Mouse (Mus musculus): ENCODE data around the gene Pip5k1b.

The Pip5k1b gene

GRCm38 (mm10) chr19:24307271-24308221, 248.1 kb downstream of the Pip5k1b start:
- no peak for DNase-seq (ENCODE audit: low spot score)

- no peak for DNase-seq (ENCODE audit: low spot score)
Observed at GRCm38 (mm10) chr19:24306351-24306750, 249.3 kb downstream of the Pip5k1b start.

DNA sequence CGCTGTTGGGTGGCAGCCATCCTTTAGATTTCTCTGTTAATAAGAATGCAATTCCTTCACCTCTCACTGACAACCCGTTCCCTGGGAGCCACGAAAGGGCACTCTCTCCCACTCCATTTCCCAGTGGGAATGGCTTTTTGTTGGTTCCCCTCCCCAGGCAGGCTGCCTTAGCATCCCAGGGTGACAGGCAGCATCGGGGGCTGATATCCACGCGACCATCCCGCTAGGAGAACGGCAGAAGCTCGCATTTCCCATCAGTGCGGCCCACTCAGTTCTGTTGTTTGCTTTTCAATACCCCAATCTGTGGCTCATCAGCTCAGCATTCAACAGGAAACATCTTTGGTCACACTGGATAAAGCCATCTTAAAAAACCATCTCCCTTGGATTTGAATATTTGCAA, 253.5 kb downstream of the Pip5k1b start:
- DNase-seq (ENCODE audit: low spot score), result no peak

GRCm38 (mm10) chr19:24301768-24302148, 253.9 kb downstream of the Pip5k1b start:
- DNase-seq (ENCODE audit: low spot score), result no peak

GRCm38 (mm10) chr19:24300994-24301767, 254.5 kb downstream of the Pip5k1b start:
- peak; percentile 37 for DNase-seq (ENCODE audit: low spot score)

DNA sequence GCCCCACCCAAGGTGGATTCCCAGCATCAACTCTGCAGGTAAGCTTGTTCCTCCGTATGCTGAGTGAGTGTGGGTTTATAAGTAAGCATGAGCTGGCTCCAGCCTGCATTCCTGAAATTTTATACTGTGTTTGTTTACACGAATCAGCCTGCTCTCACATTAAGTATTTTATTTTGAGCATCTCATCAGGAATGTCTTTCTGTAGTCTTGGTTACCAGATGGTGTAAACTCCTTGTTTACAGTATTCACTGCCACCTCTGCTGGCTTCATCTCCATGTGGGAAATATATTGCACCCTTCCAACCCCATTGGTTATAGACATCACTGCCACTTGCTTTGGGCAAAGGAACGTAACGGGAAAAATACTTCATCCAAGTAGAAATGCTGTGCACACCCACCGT, 262.1 kb downstream of the Pip5k1b start:
- no peak for DNase-seq (ENCODE audit: low spot score)

GRCm38 (mm10) chr19:24284187-24284586, 271.5 kb downstream of the Pip5k1b start:
- no peak for DNase-seq (ENCODE audit: low spot score)

- no peak for DNase-seq (ENCODE audit: low spot score)
Observed at GRCm38 (mm10) chr19:24281288-24281980, 274.2 kb downstream of the Pip5k1b start.

- no peak for DNase-seq (ENCODE audit: low spot score)
Observed at GRCm38 (mm10) chr19:24280601-24281228, 275.0 kb downstream of the Pip5k1b start, which contains the start of gene Fxn. Fxn (minus strand) TSS chr19:24280605.

DNA sequence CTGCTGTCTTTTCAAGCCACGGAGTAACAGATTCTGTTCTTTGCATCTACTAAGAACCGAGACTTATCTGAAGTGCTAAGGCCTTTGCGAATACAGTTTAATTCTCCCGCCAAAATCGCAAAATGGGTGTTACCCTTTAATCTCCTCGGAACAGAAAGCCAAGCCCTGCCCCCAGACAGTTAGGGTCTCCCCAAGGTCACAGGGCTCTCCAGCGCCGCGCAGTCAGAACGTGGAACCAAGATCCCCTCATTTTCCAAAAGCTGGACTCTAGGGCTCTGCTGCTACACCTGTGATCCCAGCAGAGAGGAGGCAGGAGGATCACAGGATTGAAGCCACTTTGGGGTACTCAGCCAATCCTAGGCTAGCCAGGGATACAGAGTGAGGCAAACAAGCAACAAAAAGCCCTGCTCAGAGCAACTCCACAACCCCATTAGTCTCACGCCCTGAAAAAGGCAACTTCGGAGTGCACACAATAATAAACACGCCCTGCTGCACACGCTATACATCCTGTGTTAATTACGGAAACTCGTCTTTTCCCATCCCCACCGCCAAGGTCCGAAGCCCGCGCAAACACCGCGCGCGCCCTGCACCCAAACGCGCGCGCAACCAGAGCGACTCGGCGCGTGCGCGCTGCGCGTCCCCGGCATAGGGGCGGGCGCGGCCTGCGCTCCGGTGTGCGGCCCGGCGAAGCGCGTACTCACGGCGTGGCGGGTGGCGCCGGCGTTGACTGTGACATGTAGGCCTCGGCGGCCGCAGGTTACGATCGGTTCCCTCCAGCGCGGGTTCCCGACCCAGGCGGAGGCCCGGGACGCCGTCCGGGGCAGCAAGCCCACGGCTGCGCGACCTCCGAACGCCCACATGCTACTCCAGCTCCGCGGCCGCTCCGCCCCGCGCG, 275.7 kb downstream of the Pip5k1b start:
- peak; percentile 66 for DNase-seq (ENCODE audit: low spot score)

DNA sequence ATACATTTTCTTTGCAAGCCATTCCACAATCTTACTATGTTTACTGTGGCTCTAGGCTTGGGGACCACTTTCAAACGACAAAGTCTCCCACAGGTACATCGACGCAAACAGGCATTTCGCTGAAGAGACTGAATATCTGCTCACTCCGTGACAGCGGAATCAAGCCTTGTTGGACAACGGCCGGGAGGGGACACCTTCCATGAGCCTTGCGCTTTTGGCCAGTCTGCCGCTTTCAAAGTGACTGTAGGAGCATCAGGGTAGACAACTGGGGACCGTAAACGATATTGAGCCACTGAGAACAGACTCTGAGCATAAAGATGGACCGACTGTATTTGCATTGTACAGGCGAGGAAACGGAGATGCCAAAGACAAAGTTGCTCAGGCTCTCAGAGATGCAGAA, 276.8 kb downstream of the Pip5k1b start:
- no peak for DNase-seq (ENCODE audit: low spot score)

GRCm38 (mm10) chr19:24274281-24274680, 281.4 kb downstream of the Pip5k1b start:
- DNase-seq (ENCODE audit: low spot score), result no peak

GRCm38 (mm10) chr19:24271746-24272426, 283.8 kb downstream of the Pip5k1b start:
- peak; percentile 48 for DNase-seq (ENCODE audit: low spot score)

DNA sequence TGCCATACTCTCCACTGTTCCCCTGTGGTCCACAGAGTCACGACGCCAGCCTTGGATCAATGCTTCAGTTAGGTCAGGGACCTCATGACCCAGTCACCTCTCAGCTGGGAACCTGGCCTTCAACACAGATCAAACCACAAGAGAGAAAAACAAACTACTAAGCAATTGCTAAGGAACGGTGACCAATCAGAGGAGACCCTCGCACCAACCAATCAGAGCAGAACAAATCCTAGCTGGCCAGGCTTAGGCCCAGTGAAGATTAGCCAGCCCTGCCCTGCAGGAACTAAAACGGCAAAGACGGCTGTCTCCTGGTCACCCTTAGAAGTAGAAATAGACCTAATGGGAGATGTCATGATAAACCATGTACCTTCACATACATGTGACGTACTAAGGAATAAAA, 284.3 kb downstream of the Pip5k1b start:
- no peak for DNase-seq (ENCODE audit: low spot score)

GRCm38 (mm10) chr19:24268531-24268930, 287.1 kb downstream of the Pip5k1b start:
- no peak for DNase-seq (ENCODE audit: low spot score)

DNA sequence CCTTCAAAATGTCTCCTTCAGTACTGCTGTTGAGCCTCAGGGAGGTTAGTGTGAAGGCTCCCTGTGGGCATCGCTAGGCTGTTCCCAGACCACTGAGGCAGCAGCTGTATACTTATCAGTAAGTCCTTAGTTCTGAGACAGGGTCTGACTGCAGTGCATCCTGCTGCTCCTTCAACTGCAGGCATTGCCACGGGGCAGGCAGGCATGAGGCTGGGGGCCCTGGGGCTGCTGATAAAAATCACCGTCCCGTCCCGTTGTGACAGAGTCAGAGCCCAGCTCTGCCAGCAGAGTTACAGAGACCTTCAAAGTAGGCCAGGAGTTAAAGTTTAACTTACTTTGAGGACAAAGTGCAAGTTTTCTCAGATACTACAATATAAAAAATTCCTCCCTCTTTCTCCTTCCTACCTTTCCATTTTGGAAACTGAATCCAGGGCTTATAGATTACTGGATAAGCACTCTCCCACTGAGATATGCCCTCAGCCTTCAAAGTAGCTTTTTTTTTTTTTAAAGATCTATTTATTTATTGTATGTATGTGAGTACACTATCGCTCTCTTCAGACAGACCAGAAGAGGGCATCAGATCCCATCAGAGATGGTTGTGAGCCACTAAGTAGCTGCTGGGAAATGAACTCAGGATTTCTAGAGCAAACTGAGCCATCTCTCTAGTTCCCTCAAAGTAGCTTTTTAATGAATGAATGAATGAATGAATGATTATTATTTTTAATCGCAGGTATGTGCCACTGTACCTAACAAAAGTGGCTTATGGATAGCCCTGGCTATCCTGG, 289.4 kb downstream of the Pip5k1b start:
- no peak for DNase-seq (ENCODE audit: low spot score)

DNA sequence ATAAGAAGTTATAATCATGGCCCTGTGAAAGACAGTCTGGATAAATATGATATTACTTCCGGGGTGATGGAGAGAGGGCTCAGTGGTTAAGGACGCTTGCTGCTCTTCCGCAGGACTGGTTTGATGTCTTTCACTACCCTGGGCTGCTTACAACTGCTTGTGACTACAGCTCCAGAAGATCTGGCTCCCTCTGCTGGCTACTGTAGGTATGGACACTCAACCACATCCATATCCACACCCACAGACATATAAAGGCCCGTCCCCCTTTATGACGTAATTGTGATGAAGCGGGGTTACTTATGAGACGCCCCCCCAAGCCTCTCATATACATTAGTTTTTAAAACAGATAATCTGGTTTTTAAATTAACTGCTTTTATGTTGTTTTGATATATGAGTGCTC, 290.7 kb downstream of the Pip5k1b start:
- peak; percentile 39 for DNase-seq (ENCODE audit: low spot score)

DNA sequence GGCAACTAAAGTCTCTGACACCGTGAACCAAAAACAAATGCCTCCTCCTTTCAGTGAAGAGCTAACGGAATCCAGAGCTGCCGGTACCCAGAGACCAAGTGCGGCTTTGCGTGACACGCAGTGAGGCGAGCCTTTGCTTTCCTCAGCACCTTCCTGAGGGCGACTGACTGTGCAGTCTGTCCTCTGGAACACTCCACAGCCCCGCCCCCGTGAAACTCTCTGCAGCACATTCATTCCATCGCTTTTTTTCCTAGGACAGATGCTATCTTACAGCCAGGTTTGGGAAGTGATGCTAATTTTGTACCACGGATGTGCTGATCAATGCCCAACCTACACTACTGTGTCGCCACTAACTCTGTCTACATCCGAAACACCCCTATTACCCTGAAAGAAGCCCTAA, 292.9 kb downstream of the Pip5k1b start:
- DNase-seq (ENCODE audit: low spot score), result no peak

Data from ovary, postnatal 10 days (tissue).